In the genomic region with DNA sequence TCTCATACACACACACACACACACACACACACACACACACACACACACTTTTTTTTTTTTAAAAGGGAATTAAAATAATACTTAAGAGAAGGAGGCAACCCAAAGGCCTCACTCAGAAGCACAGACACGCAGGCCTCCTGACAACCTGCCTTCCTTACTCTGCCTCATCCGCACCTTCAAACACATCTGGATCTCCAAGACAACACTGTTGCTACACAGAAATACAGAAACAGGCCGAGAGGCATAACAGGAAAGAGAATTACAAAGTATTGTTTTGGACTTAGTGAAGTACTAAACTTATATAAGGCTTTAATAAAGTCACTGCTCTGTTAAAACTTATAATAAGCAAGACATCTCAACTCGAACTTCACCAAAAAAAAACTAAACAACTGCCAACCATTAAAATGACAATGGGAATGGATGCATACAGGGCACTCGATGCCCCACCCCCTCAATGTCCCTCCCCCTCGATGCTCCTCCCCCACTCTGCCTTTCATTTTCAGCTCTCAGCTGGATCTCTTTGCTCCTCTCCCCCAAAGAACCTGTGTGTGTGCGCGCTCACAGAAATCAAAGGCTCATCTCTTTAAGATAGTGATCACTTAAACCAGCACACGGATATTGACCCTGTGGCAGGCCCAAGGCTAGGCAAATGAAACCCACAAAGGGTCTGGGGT, we compare ENCODE assay signal across 10 mouse cellular contexts.
DNase-seq lines count a peak whose midpoint lies in the region; ATAC-seq and TF ChIP-seq lines count a peak whose summit lies in the region.
"Had no signal": no experiment of that assay in that cellular context is flagged by ENCODE, and none has a peak within 500 bp of the region (broad histone marks: within the 10 kb centered on the region; RNA-seq: fewer than 3 reads in every experiment).

No protein-coding gene starts in this region.

- H3K27me3 ChIP-seq in lung, embryonic 16.5 days (ENCODE audit: control insufficient read depth, insufficient read depth, low read depth, low read length): no peaks in the 10 kb centered on the region
- no peaks in the 10 kb centered on the region for H3K27me3 ChIP-seq in liver, postnatal 0 days (ENCODE audit: insufficient read depth, low read length)

- H3K4me1 ChIP-seq in lung, embryonic 16.5 days (replicated peaks; ENCODE audit: control insufficient read depth, insufficient read depth, low read length): peaks cover 40% of the 10 kb centered on the region
- H3K4me1 ChIP-seq in liver, postnatal 0 days (ENCODE audit: insufficient read depth): peaks cover 15% of the 10 kb centered on the region

- no peak for TF ChIP-seq EP300 in liver, postnatal 0 days (IDR thresholded peaks at IDR 0.05; ENCODE audit: low read depth)

- no peak for DNase-seq in lung, postnatal 14 days
- peak; percentile 42 for DNase-seq in ZHBTc4 (ENCODE audit: low read depth, low spot score)
- DNase-seq in induced T-regulatory cell, adult 2 months (ENCODE audit: low read depth): peak; percentile 60
- peak; percentile 30 for DNase-seq in liver, postnatal 0 days
- DNase-seq in urinary bladder, postnatal 10 days (ENCODE audit: low spot score): no peak
- DNase-seq in urinary bladder, adult 18-20 months (ENCODE audit: low spot score in 2 of 2): no peak
- DNase-seq: cerebellum, postnatal 14 days had no signal

- H3K36me3 ChIP-seq in lung, embryonic 16.5 days (ENCODE audit: control insufficient read depth, insufficient read depth, low read length): no peaks in the 10 kb centered on the region
- H3K36me3 ChIP-seq in liver, postnatal 0 days (replicated peaks; ENCODE audit: insufficient read depth, low read length): no peaks in the 10 kb centered on the region

- H3K9ac ChIP-seq in lung, embryonic 16.5 days (ENCODE audit: low read length): no peak overlapping the region; the same call in 1 of the 2 replicates
- H3K9ac ChIP-seq in liver, postnatal 0 days (replicated peaks): no peak overlapping the region

- WGBS in lung, embryonic 16.5 days: 47% methylated on average over 9 of the region's 9 CpGs
- WGBS in liver, postnatal 0 days (ENCODE audit: insufficient replicate concordance): 50% methylated on average over 9 of the region's 9 CpGs

- no peak overlapping the region for H3K4me3 ChIP-seq in lung, embryonic 16.5 days (ENCODE audit: low read length)
- no peak overlapping the region for H3K4me3 ChIP-seq in liver, postnatal 0 days (ENCODE audit: low read depth, low read length)
- H3K4me3 ChIP-seq: heart, adult 2 months had no signal

- peak overlapping the region; percentile 86 for H3K27ac ChIP-seq in lung, embryonic 16.5 days (ENCODE audit: low read length)
- no peak overlapping the region for H3K27ac ChIP-seq in liver, postnatal 0 days (ENCODE audit: low read depth)

- H3K4me2 ChIP-seq in lung, embryonic 16.5 days (ENCODE audit: low read depth, low read length): no peak overlapping the region
- H3K4me2 ChIP-seq in liver, postnatal 0 days (ENCODE audit: low read depth, low read length): no peak overlapping the region

- no peak for ATAC-seq in lung, embryonic 16.5 days (ENCODE audit: low read depth)
- ATAC-seq in liver, postnatal 0 days: no peak
- ATAC-seq: hindbrain, embryonic 16.5 days had no signal

- TF ChIP-seq CTCF in liver, postnatal 0 days (IDR thresholded peaks at IDR 0.05; ENCODE audit: low read depth): no peak

- no peaks in the 10 kb centered on the region for H3K9me3 ChIP-seq in lung, embryonic 16.5 days (ENCODE audit: control insufficient read depth, low read length)
- H3K9me3 ChIP-seq in liver, postnatal 0 days (ENCODE audit: low read length): no peaks in the 10 kb centered on the region

Comparison
In these comparisons a context has a peak if more than half of its experiments do, and no peak if none do; other contexts are left out.
1. DNase-seq: peak in ZHBTc4 (single experiment), induced T-regulatory cell, adult 2 months (single experiment) and liver, postnatal 0 days (single experiment); none in lung, postnatal 14 days (single experiment), urinary bladder, postnatal 10 days (single experiment) and urinary bladder, adult 18-20 months (0 of 2).